Mouse (Mus musculus): Measurements from ENCODE around the gene Fbxo34.

GRCm38 (mm10) chr14:47560714-47561113 lies 110.5 kb downstream of the Fbxo34 start:
- TF ChIP-seq MAFK (IDR thresholded peaks at IDR 0.05; ENCODE audit: insufficient read depth, low read depth, low read length) (no peak), ZC3H11A (IDR thresholded peaks at IDR 0.05; ENCODE audit: borderline replicate concordance, low read depth, low read length) (no peak), CHD2 (IDR thresholded peaks at IDR 0.05; ENCODE audit: low read depth, low read length) (no peak), HCFC1 (IDR thresholded peaks at IDR 0.05; ENCODE audit: borderline replicate concordance, insufficient read depth, low read length) (no peak)
